Mouse (Mus musculus): ENCODE measurements around the gene Hist3h2ba.

- TF ChIP-seq POLR2A (IDR thresholded peaks at IDR 0.05; ENCODE audit: borderline replicate concordance, low read depth, low read length) (no peak), CTCF (IDR thresholded peaks at IDR 0.05; ENCODE audit: low read depth, low read length) (no peak)
These were observed 15.5 kb downstream of the Hist3h2ba start for GRCm38 (mm10) chr11:58964216-58964615.
